Mouse (Mus musculus) hindbrain, embryonic 10.5 days (tissue): ENCODE data around the gene Chst13. TPM values are rescaled to one million over a fixed set of nuclear protein-coding genes. Genes with fewer than 3 reads are reported as not detected.

Experiments used
- DNase-seq: peaks from one replicate; pipeline ENCODE4 v3.0.0-alpha.2; 2017; ENCODE audit warnings: low spot score
- H3K27ac ChIP-seq: fragments of 300-500 bp; sonication (generic); 2 replicates; pipeline ENCODE4 v1.5.1; 2016; ENCODE audit warnings: mild to moderate bottlenecking, moderate library complexity
- H3K27me3 ChIP-seq: fragments of 300-500 bp; sonication (generic); 2 replicates; pipeline ENCODE4 v1.6.1; 2016; ENCODE audit warnings: mild to moderate bottlenecking; ENCODE audit not compliant: poor library complexity, insufficient read depth, severe bottlenecking
- H3K36me3 ChIP-seq: fragments of 300-500 bp; sonication (generic); 2 replicates; pipeline ENCODE4 v1.6.1; 2016; ENCODE audit warnings: mild to moderate bottlenecking, moderate library complexity
- H3K4me1 ChIP-seq: fragments of 300-500 bp; sonication (generic); replicated peaks from 2 replicates; pipeline ENCODE4 v1.6.1; 2016; ENCODE audit warnings: mild to moderate bottlenecking
- H3K4me3 ChIP-seq: fragments of 300-500 bp; sonication (generic); 2 replicates; pipeline ENCODE4 v1.5.1; 2016; ENCODE audit warnings: mild to moderate bottlenecking, moderate library complexity
- H3K9me3 ChIP-seq: fragments of 300-500 bp; sonication (generic); 2 replicates; pipeline ENCODE4 v1.6.1; 2016; ENCODE audit warnings: mild to moderate bottlenecking, moderate library complexity
- WGBS: fragments of 180-500 bp; shearing (Covaris S2); methylation state at CpG from one replicate; pipeline ENCODE4 v1.1.7; 2016; 5-methylcytosine and 5-hydroxymethylcytosine counted together
- polyA plus RNA-seq: library from polyadenylated mRNA; unstranded; fragments of >200 nt; fragmentation: Nextera tagmentation; extraction: Ambion mirVana; gene quantifications from 2 replicates; pipeline ENCODE4 v1.2.1, GENCODE M21; 2016

The Chst13 gene
- polyA plus RNA-seq, 1 experiment from 2014 or later = not detected

GRCm38 (mm10) chr6:90315961-90316360, 9.0 kb downstream of the Chst13 start:
- no peak overlapping the region for H3K4me3 ChIP-seq
- no peak overlapping the region for H3K27ac ChIP-seq
- DNase-seq = no peak
- H3K36me3 ChIP-seq = no peaks in the 10 kb centered on the region
- 88% methylated on average over 5 of the region's 5 CpGs for WGBS
- H3K27me3 ChIP-seq = no peaks in the 10 kb centered on the region
- no peaks in the 10 kb centered on the region for H3K4me1 ChIP-seq
- H3K9me3 ChIP-seq = 0 out of 2 replicates have a peak, but pooled peaks cover 5% of the 10 kb centered on the region

- Histone ChIP-seq H3K9me3 (peaks cover 18% of the 10 kb centered on the region), H3K4me3 (no peak overlapping the region), H3K27ac (no peak overlapping the region), H3K27me3 (no peaks in the 10 kb centered on the region), H3K36me3 (no peaks in the 10 kb centered on the region), H3K4me1 (no peaks in the 10 kb centered on the region)
- 88% methylated on average over 87 of the region's 87 CpGs for WGBS
- no peak for DNase-seq
Observed at GRCm38 (mm10) chr6:90308839-90309778, 15.9 kb downstream of the Chst13 start.

GRCm38 (mm10) chr6:90306315-90306975, 18.5 kb downstream of the Chst13 start:
- 88% methylated on average over 6 of the region's 6 CpGs for WGBS
- peaks cover 18% of the 10 kb centered on the region for H3K9me3 ChIP-seq

GRCm38 (mm10) chr6:90300919-90301318, 24.1 kb downstream of the Chst13 start, which contains the start of gene BC048671:
Gene BC048671, plus strand, starts transcription at chr6:90301219.
- Histone ChIP-seq H3K27ac (no peak within 1 kb of the TSS), H3K9me3 (0 out of 2 replicates have a peak, but pooled peaks cover 10% of the 10 kb centered on the region), H3K4me3 (no peak within 1 kb of the TSS), H3K4me1 (no peaks in the 10 kb centered on the region), H3K27me3 (no peaks in the 10 kb centered on the region), H3K36me3 (no peaks in the 10 kb centered on the region)
- WGBS = 86% methylated on average over 1 of the region's 1 CpGs
- no peak for DNase-seq

More at GRCm38 (mm10) chr6:90306315-90306975, 18.5 kb downstream of the Chst13 start:
- Histone ChIP-seq H3K27ac (no peak overlapping the region), H3K27me3 (no peaks in the 10 kb centered on the region), H3K4me3 (no peak overlapping the region), H3K4me1 (no peaks in the 10 kb centered on the region), H3K36me3 (no peaks in the 10 kb centered on the region)
- DNase-seq = no peak

- Histone ChIP-seq H3K27ac (no peak overlapping the region), H3K27me3 (no peaks in the 10 kb centered on the region), H3K4me1 (no peaks in the 10 kb centered on the region), H3K4me3 (no peak overlapping the region), H3K36me3 (no peaks in the 10 kb centered on the region), H3K9me3 (peaks cover 18% of the 10 kb centered on the region)
- DNase-seq = no peak
- WGBS = 56% methylated on average over 12 of the region's 12 CpGs
Observed at GRCm38 (mm10) chr6:90288265-90288664, 36.7 kb downstream of the Chst13 start.

Other genes starting within 250 kb of the Chst13 start
- gene Vmn1r49, start 246.7 kb downstream of the Chst13 start, polyA plus RNA-seq = not detected in 2 replicates
- not detected in 2 replicates for gene Vmn1r50, start 223.8 kb downstream of the Chst13 start, polyA plus RNA-seq
- not detected in 2 replicates for gene Vmn1r51, start 202.6 kb downstream of the Chst13 start, polyA plus RNA-seq
- gene Vmn1r52, start 150.4 kb downstream of the Chst13 start, polyA plus RNA-seq = not detected in 2 replicates
- not detected in 2 replicates for gene V1ra8, start 122.4 kb downstream of the Chst13 start, polyA plus RNA-seq
- gene Vmn1r53, start 100.7 kb downstream of the Chst13 start, polyA plus RNA-seq = not detected in 2 replicates
- gene Vmn1r54, start 78.9 kb downstream of the Chst13 start, polyA plus RNA-seq = not detected in 2 replicates
- gene BC048671, start 24.0 kb downstream of the Chst13 start, polyA plus RNA-seq = not detected in 2 replicates
- not detected in 2 replicates for gene Uroc1, start 8.1 kb upstream of the Chst13 start, polyA plus RNA-seq
- gene Zxdc, start 44.3 kb upstream of the Chst13 start, polyA plus RNA-seq = 5.8 and 8.4 TPM in 2 replicates
- gene Cfap100, start 103.6 kb upstream of the Chst13 start, polyA plus RNA-seq = 1.2 and 2.0 TPM in 2 replicates
- 4.1 and 4.9 TPM in 2 replicates for gene Klf15, start 137.4 kb upstream of the Chst13 start, polyA plus RNA-seq
- gene Aldh1l1, start 161.2 kb upstream of the Chst13 start, polyA plus RNA-seq = 1.7 and 2.9 TPM in 2 replicates